Mouse (Mus musculus) layer of hippocampus, adult 2 months (tissue): ENCODE results near the gene Dpy19l1. TPM values are rescaled to one million over a fixed set of nuclear protein-coding genes. Genes with fewer than 3 reads are reported as not detected.
A peak's percentile ranks its signal among the peaks of the same experiment; 100 is the strongest.

Source experiments
- DNase-seq, 2 experiments: peaks; one replicate each; pipeline ENCODE4 v3.0.0; 2022; ENCODE audit warnings: low spot score in 2 of 2
- H3K27ac ChIP-seq: fragments of 200-600 bp; 2 replicates; pipeline ENCODE4 v1.8.1; 2022
- H3K4me3 ChIP-seq: fragments of 200-600 bp; 2 replicates; pipeline ENCODE4 v1.8.1; 2022; ENCODE audit warnings: mild to moderate bottlenecking
- CTCF ChIP-seq: fragments of 200-600 bp; conservative IDR thresholded peaks from 2 replicates; pipeline ENCODE4 v1.8.1; 2022; ENCODE audit warnings: antibody characterized with exemption, mild to moderate bottlenecking, moderate library complexity
- total RNA-seq, 2 experiments: library from RNA; stranded (reverse); gene quantifications; 2 replicates each; pipeline ENCODE4 v1.2.3; 2021

Gene Dpy19l1
- total RNA-seq, 2 experiments from 2014 or later, result 36.5 to 38.0 TPM

DNA sequence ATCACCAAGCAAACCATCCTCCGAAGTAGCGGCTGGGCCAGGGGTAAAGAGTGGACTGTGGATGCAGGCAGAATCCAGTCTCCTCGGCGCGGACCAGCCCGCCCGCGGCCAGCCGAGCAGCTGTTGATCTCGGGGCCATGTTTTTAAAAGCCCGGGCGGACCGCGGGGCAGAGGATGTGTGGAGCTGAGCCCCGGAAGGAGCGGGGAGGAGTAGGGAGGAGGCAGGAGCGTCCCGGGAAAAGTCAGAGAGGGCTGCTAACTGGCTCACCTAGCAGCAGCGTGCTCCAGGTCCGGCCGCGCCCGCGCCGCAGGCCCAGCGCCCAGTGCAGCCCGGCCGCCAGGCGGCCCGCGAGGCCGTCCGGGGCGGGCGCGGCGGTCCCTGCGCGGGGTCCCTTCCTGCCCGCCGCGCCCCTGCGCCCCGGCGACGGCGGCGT is 352 bp downstream of the Dpy19l1 start:
- DNase-seq, result no peak
- Histone ChIP-seq H3K27ac (peak overlapping the region; percentile 85), H3K4me3 (peak overlapping the region; percentile 83)
- TF ChIP-seq CTCF, result no peak

- H3K27ac ChIP-seq, result peak overlapping the region; percentile 85; the same call in 1 of the 2 replicates
- no peak for DNase-seq
- peak; percentile 47 for TF ChIP-seq CTCF
- peak overlapping the region; percentile 83 for H3K4me3 ChIP-seq
These were observed 1.3 kb downstream of the Dpy19l1 start for GRCm38 (mm10) chr9:24501618-24502017.

DNA sequence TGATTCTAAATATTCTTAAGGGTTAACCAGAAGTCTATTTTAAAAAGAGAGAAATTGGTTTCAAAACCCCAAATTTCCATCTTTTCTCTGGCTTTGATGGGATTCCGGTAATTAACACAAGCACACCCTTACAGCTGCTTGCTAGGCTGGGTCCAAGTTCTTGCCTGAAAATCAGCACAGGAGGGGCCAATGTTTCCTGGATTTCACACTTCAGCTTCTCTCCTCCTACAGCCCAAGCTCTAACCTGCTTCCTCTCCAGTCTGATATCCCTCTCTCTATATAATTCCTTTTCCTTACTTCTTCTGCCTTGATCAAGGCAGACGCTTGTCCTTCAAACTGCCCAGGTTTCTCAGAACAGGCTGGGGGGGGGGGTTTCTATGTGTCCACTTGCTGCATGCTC is 6.7 kb downstream of the Dpy19l1 start:
- DNase-seq, result no peak
- H3K27ac ChIP-seq, result no peak overlapping the region
- no peak for TF ChIP-seq CTCF
- no peak overlapping the region for H3K4me3 ChIP-seq

DNA sequence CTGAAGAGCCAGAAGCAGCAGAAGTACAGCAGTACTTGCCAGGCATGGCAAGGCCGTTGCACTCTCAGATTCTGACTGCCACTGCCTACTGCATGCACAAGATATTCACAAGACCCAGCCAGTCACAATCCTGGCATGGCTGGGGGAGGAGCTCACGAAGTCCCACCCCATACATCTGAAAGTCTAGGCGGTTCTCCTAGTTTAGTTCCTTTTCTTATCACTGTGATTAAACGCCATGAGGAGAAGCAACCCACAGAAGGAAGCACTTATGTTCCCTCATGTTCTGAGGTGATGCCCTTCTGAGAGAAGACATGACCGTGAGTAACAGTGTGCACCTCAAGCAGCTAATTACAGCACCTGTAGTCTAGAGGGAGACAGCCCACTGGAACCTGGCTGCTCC is 12.4 kb downstream of the Dpy19l1 start:
- DNase-seq, result no peak
- TF ChIP-seq CTCF, result no peak
- Histone ChIP-seq H3K4me3 (no peak overlapping the region), H3K27ac (no peak overlapping the region)

DNA sequence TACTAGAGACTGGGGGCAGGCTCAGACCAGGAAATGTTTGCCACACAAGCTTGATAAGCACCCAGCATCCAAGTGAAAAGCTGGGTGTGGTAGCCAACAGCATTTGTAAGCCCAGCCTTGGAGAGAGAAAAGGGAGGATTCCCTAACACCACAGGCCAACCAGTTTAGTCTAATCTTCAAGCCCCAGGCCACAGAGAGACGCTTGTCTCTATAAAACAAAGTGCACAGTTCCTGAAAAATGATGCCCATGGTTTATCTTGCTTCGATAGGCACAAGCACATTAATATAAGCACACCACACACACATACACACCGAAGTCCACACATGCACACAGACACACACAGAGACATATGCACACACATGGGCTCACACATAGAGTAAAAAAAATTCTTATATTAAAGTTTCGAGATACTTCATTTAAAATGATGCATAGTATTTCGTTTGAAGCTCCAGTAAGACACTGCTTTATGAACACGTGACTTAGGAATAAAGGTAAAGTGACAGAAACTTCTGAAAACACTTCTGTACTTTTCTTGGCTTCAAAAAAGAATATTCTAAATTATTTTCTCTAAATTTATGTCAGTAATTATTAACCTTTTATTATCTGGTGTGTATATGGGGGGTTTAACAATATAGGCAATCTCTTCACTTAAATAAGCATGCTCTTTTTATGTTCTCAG is 14.4 kb downstream of the Dpy19l1 start:
- no peak for TF ChIP-seq CTCF
- H3K27ac ChIP-seq, result no peak overlapping the region

GRCm38 (mm10) chr9:24482375-24482774 is 20.6 kb downstream of the Dpy19l1 start:
- H3K27ac ChIP-seq, result no peak overlapping the region
- TF ChIP-seq CTCF, result no peak
- no peak overlapping the region for H3K4me3 ChIP-seq
- no peak for DNase-seq

More for the DNA sequence above, 14.4 kb downstream of the Dpy19l1 start:
- no peak overlapping the region for H3K4me3 ChIP-seq
- no peak for DNase-seq

DNA sequence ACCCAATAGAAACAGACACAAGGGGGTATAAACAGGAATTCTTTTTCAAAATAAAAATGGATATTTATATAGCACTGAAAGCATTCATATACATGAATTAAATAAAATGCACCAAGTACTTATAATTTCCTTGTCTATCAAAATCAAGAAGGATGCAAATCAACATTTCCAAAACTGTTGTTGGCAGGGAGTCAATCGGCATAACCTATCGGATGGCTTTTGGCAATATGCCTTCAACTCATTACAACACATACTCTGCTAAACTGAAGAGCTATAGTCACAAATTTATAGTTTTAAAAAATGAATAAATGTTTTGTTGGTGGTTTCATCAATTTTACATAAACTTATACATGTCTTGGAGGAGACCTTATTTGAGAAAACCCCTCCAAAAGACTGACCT is 25.7 kb downstream of the Dpy19l1 start:
- DNase-seq, result no peak
- no peak for TF ChIP-seq CTCF
- Histone ChIP-seq H3K4me3 (no peak overlapping the region), H3K27ac (no peak overlapping the region)

- no peak overlapping the region for H3K4me3 ChIP-seq
- no peak for TF ChIP-seq CTCF
These were observed 29.1 kb downstream of the Dpy19l1 start for GRCm38 (mm10) chr9:24473824-24474223.

DNA sequence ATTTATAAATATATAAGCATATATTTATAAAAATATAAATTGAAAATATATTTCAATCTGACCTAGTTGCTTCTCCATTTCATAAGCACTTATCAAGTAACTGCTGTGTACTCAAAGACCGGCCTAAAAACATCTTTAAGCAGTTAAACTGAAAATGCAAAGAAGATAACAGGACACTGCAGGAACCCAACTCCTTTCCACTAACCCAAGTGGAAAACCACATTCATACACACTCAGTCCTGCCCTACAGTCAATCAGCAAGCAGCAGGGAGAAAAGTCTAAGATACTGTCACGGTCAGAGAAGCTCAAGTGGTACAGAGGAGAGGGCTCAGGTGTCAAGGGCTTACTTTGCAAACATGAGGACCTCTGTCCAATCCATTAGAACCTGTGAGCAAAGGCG is 30.4 kb downstream of the Dpy19l1 start:
- TF ChIP-seq CTCF, result no peak

More at GRCm38 (mm10) chr9:24473824-24474223, 29.1 kb downstream of the Dpy19l1 start:
- DNase-seq, result no peak
- no peak overlapping the region for H3K27ac ChIP-seq

DNA sequence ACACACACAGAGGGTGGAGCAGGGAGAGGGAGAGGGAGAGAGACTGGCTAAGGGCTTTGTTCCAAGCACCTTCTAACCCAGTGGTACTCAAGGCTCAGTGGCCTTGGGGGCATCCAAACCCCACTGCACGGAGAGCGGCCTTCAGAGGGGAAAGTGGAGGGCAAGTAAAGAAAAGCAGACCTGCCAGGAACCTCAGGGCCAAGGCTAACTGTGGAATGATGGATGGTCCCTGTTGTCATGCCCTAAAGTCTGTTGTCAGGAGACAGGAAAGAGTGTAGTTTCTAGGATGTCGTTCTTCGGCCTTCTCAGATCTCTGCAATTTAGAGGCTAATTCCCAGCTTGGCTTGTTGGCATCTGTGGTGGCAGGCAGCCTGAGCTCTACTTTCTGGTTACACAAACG is 32.8 kb downstream of the Dpy19l1 start:
- no peak for DNase-seq
- TF ChIP-seq CTCF, result no peak
- Histone ChIP-seq H3K27ac (no peak overlapping the region), H3K4me3 (no peak overlapping the region)

More for the DNA sequence above, 30.4 kb downstream of the Dpy19l1 start:
- no peak for DNase-seq
- no peak overlapping the region for H3K4me3 ChIP-seq
- H3K27ac ChIP-seq, result no peak overlapping the region

DNA sequence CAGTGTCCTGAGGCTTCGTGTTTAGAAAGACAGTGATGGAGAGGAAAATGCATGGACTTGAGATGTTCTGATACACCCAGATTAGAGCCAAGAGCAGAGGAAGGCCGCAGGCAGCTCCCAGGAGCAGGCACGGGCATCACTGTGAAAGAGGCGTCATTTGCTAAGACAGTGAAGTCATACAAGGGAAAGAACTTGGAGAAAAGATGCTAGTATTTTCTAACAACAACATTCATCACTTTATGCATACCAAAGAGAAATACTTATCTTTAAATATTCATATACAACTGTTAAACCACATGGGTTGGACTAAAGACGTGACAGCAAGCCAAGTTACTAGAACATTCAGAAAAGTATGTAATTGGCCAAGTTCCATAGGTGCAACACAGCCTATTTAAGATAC is 35.8 kb downstream of the Dpy19l1 start:
- DNase-seq, result peak in 1 of 2 experiments; percentile 16
- TF ChIP-seq CTCF, result no peak
- peak overlapping the region; percentile 43 for H3K27ac ChIP-seq

DNA sequence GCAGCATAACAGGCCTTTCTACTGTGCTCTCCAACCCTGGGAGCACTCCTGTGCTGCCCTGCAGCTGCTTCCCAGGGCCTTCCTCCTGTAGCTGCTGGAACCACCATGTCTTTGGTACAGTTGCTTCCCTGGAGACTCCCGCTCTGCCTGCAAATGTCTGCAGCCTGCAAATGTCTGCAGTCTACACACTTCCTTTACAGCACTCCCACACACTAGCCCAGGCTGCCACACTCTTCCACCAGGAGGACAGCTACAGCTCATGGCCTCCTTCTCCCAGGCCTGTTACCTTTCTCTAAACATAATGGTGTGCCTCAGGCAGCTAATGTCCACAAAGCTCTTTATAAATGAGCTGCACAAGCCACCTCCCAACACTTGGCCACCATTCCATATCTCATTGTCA is 36.3 kb downstream of the Dpy19l1 start:
- no peak for TF ChIP-seq CTCF
- H3K4me3 ChIP-seq, result no peak overlapping the region
- H3K27ac ChIP-seq, result peak overlapping the region; percentile 43
- peak in 1 of 2 experiments; percentile 16 for DNase-seq

More for the DNA sequence above, 35.8 kb downstream of the Dpy19l1 start:
- no peak overlapping the region for H3K4me3 ChIP-seq

GRCm38 (mm10) chr9:24461379-24461961 is 41.5 kb downstream of the Dpy19l1 start:
- Histone ChIP-seq H3K27ac (peak overlapping the region; percentile 32; the same call in 1 of the 2 replicates), H3K4me3 (no peak overlapping the region)
- no peak for TF ChIP-seq CTCF
- no peak for DNase-seq

GRCm38 (mm10) chr9:24453833-24454232 is 49.1 kb downstream of the Dpy19l1 start:
- H3K4me3 ChIP-seq, result no peak overlapping the region
- H3K27ac ChIP-seq, result no peak overlapping the region
- no peak for TF ChIP-seq CTCF
- DNase-seq, result no peak
